Mouse (Mus musculus) T-helper 1 cell (primary cell): Measurements from ENCODE around the gene Rab8a.

Experiments used
- in situ Hi-C: fragments of 300-600 bp; cut with MboI, MseI; formaldehyde crosslinking; loops from one replicate; pipeline ENCODE4 v1.15.1; 2025; ENCODE audit warnings: high pct_unique_total_duplicates

Gene Rab8a

GRCm38 (mm10) chr8:72146556-72146955 lies 14.4 kb upstream of the Rab8a start:
- in situ Hi-C loops: no loop called here

GRCm38 (mm10) chr8:72147266-72147665 lies 13.7 kb upstream of the Rab8a start:
- in situ Hi-C loops: no loop called here

GRCm38 (mm10) chr8:72149056-72149455 lies 11.9 kb upstream of the Rab8a start:
- in situ Hi-C loops: no loop called here

- in situ Hi-C loops: no loop called here
Measured at GRCm38 (mm10) chr8:72151418-72152078, 9.5 kb upstream of the Rab8a start.

- in situ Hi-C loops: no loop called here
Measured at GRCm38 (mm10) chr8:72153382-72153781, 7.6 kb upstream of the Rab8a start.

- in situ Hi-C loops: no loop called here
Measured at GRCm38 (mm10) chr8:72158096-72158495, 2.9 kb upstream of the Rab8a start.

- in situ Hi-C loops: no loop called here
Measured at GRCm38 (mm10) chr8:72158726-72159125, 2.3 kb upstream of the Rab8a start.

GRCm38 (mm10) chr8:72160007-72160406 lies 993 bp upstream of the Rab8a start:
- in situ Hi-C loops: no loop called here

- in situ Hi-C loops: no loop called here
Measured at GRCm38 (mm10) chr8:72162821-72163220, 1.8 kb downstream of the Rab8a start.

- in situ Hi-C loops: no loop called here
Measured at GRCm38 (mm10) chr8:72169098-72169668, 8.2 kb downstream of the Rab8a start.

GRCm38 (mm10) chr8:72169681-72170249 lies 8.8 kb downstream of the Rab8a start:
- in situ Hi-C loops: no loop called here

GRCm38 (mm10) chr8:72177346-72177925 lies 16.4 kb downstream of the Rab8a start:
- in situ Hi-C loops: loop anchor here (5.0 kb wide), 3 partner anchors 35 to 190 kb away; partner anchors contain the start of genes Ap1m1, Cib3 and Gm11034

GRCm38 (mm10) chr8:72183554-72184202 lies 22.7 kb downstream of the Rab8a start:
- in situ Hi-C loops: no loop called here

GRCm38 (mm10) chr8:72187793-72188331 lies 26.9 kb downstream of the Rab8a start:
- in situ Hi-C loops: no loop called here

- in situ Hi-C loops: no loop called here
Measured at GRCm38 (mm10) chr8:72189417-72190214, 28.6 kb downstream of the Rab8a start, which contains the start of gene Hsh2d. Gene Hsh2d (plus strand): TSS chr8:72189638.

GRCm38 (mm10) chr8:72190215-72190539 lies 29.2 kb downstream of the Rab8a start:
- in situ Hi-C loops: no loop called here

GRCm38 (mm10) chr8:72192065-72192464 lies 31.1 kb downstream of the Rab8a start:
- in situ Hi-C loops: no loop called here

GRCm38 (mm10) chr8:72197997-72198396 lies 37.0 kb downstream of the Rab8a start:
- in situ Hi-C loops: no loop called here

GRCm38 (mm10) chr8:72208582-72208981 lies 47.6 kb downstream of the Rab8a start:
- in situ Hi-C loops: no loop called here

GRCm38 (mm10) chr8:72210222-72210621 lies 49.2 kb downstream of the Rab8a start:
- in situ Hi-C loops: loop anchor here (5.0 kb wide), 1 partner anchor 33 kb away; no protein-coding TSS in a partner anchor

- in situ Hi-C loops: loop anchor here (5.0 kb wide), 1 partner anchor 33 kb away; no protein-coding TSS in a partner anchor
Measured at GRCm38 (mm10) chr8:72210710-72211109, 49.7 kb downstream of the Rab8a start.
